Mouse (Mus musculus): ENCODE measurements around the gene Taz. TPM values are rescaled to one million over a fixed set of nuclear protein-coding genes. Genes with fewer than 3 reads are reported as not detected.

Gene Taz
- polyA plus RNA-seq, 1 experiment = 30.5 TPM

DNA sequence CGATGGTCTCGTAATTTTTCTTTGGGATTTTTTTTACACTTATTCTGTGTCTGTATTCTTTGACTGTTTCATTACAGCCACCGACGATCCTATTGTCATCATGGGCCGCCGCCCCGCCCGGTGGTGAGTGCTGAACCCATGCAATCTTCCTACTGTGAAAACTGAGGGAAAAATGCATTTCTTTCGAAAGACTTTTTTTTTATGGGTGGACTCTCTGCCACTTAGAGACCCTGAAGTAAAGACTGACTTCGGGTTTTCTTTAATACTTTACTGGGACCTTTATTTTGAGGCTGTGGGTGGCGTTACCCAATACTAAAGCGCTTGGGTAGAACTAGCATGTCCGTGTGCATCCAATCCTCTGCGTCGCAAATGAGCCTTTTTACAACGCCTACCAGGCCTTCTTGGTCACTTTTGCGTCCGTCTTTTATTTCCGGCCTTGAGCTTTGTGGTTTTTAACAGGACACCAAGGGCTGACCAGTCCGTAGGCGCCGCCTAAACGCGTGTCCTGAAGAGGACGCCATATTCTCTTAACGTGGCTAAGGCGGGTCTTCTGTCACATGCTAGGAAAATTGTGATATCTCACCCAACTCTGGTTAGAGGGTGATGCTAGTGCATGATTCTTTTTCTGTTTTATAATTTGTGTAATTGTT is 10.7 kb upstream of the Taz start:
- no peaks in the 10 kb centered on the region for H3K27me3 ChIP-seq (ENCODE audit: control insufficient read depth, insufficient read depth, low read length, poor library complexity, severe bottlenecking)
- H3K4me3 ChIP-seq (ENCODE audit: low read depth, low read length) = peak overlapping the region; percentile 94
- peaks cover 20% of the 10 kb centered on the region for H3K36me3 ChIP-seq (ENCODE audit: control insufficient read depth, insufficient read depth, low read length, poor library complexity, severe bottlenecking)
- no peaks in the 10 kb centered on the region for H3K9me3 ChIP-seq (replicated peaks; ENCODE audit: control insufficient read depth, insufficient read depth, low read length, poor library complexity, severe bottlenecking)
- H3K4me1 ChIP-seq (ENCODE audit: control insufficient read depth, insufficient read depth, low read length) = no peaks in the 10 kb centered on the region
- TF ChIP-seq EP300 (IDR thresholded peaks at IDR 0.05; ENCODE audit: insufficient read depth, low read depth, low read length) = no peak
- peak overlapping the region; percentile 89 for H3K9ac ChIP-seq (ENCODE audit: low read depth, poor library complexity, severe bottlenecking)
- peak overlapping the region; percentile 58; the same call in 1 of the 2 replicates for H3K27ac ChIP-seq (ENCODE audit: insufficient read depth, low read length)

DNA sequence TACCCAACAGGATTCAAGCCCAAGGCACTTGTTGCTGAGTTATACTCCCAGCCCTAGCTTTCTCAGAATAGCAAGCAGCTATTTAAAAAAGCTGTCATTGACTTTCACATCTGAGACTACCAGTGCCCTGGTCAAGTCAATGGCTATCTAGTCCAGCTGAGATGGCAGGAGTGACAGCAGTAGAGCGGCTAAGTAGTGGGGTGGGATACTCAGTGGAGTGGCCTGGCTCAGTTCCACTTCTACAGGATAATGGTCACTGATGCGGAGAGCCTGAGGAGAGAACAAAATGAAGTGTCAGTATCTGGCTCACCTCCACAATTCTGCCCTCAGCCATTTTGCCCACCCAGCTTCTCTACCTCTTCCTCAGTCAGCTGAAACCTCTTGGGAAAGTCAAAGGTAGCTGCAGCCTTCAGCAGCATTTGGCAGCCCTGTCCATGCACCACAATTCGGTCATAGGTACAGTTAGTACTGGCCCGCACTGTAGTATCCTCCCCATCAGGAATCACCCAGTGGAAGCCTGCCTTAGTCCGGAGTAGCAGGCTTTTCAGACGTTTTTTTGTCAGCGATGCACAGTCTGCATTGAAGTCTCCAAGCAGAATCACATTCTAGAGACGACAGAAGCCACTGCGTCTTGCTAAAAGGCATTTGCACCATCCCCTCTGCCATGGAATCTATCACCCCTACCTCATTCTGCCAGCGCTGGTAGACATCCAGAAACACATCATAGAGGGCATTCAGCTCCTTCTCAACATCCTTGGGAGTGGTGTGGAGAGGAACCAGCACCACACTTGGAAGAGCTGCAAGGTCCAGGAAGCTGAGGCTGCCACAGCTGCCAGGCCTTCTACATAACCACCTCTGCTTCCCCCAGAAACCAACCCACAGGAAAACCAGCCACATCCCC is 8.0 kb upstream of the Taz start:
- TF ChIP-seq CTCF (IDR thresholded peaks at IDR 0.05; ENCODE audit: low read depth, low read length) (no peak), EP300 (IDR thresholded peaks at IDR 0.05; ENCODE audit: insufficient read depth, low read depth, low read length) (no peak), POLR2A (IDR thresholded peaks at IDR 0.05; ENCODE audit: insufficient read depth, low read length) (no peak)

DNA sequence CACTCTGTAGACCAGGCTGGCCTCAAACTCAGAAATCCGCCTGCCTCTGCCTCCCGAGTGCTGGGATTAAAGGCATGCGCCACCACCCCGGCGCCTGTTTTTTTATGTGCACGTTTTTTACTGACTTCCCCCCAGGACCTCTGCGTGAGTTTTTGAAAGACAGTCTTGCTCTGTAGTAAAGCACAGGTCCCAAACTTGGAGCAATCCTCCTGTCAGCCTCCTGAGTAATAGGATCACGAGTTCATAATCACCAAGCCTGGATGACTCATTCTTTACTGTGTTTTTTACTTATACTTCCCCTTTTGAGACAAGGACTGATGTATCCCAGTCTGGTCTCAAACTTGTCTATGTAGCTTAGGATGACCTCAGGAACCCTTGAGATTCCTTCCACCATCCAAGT is 3.8 kb upstream of the Taz start:
- TF ChIP-seq POLR2A (IDR thresholded peaks at IDR 0.05; ENCODE audit: insufficient read depth, low read length) = no peak
- no peak for TF ChIP-seq CTCF (IDR thresholded peaks at IDR 0.05; ENCODE audit: low read depth, low read length)
- TF ChIP-seq EP300 (IDR thresholded peaks at IDR 0.05; ENCODE audit: insufficient read depth, low read depth, low read length) = no peak
- no peak overlapping the region for H3K4me3 ChIP-seq (ENCODE audit: low read depth, low read length)
- H3K27ac ChIP-seq (ENCODE audit: insufficient read depth, low read length) = no peak overlapping the region
- no peaks in the 10 kb centered on the region for H3K4me1 ChIP-seq (ENCODE audit: control insufficient read depth, insufficient read depth, low read length)
- H3K27me3 ChIP-seq (ENCODE audit: control insufficient read depth, insufficient read depth, low read length, poor library complexity, severe bottlenecking) = no peaks in the 10 kb centered on the region
- peaks cover 4% of the 10 kb centered on the region for H3K36me3 ChIP-seq (ENCODE audit: control insufficient read depth, insufficient read depth, low read length, poor library complexity, severe bottlenecking)
- H3K9me3 ChIP-seq (replicated peaks; ENCODE audit: control insufficient read depth, insufficient read depth, low read length, poor library complexity, severe bottlenecking) = no peaks in the 10 kb centered on the region
- H3K9ac ChIP-seq (ENCODE audit: low read depth, poor library complexity, severe bottlenecking) = no peak overlapping the region

More for the DNA sequence above, 8.0 kb upstream of the Taz start:
- no peaks in the 10 kb centered on the region for H3K4me1 ChIP-seq (ENCODE audit: control insufficient read depth, insufficient read depth, low read length)
- no peak overlapping the region for H3K27ac ChIP-seq (ENCODE audit: insufficient read depth, low read length)
- no peaks in the 10 kb centered on the region for H3K27me3 ChIP-seq (ENCODE audit: control insufficient read depth, insufficient read depth, low read length, poor library complexity, severe bottlenecking)
- no peak overlapping the region for H3K4me3 ChIP-seq (ENCODE audit: low read depth, low read length)
- no peak overlapping the region for H3K9ac ChIP-seq (ENCODE audit: low read depth, poor library complexity, severe bottlenecking)
- H3K36me3 ChIP-seq (ENCODE audit: control insufficient read depth, insufficient read depth, low read length, poor library complexity, severe bottlenecking) = peaks cover 20% of the 10 kb centered on the region
- no peaks in the 10 kb centered on the region for H3K9me3 ChIP-seq (replicated peaks; ENCODE audit: control insufficient read depth, insufficient read depth, low read length, poor library complexity, severe bottlenecking)

DNA sequence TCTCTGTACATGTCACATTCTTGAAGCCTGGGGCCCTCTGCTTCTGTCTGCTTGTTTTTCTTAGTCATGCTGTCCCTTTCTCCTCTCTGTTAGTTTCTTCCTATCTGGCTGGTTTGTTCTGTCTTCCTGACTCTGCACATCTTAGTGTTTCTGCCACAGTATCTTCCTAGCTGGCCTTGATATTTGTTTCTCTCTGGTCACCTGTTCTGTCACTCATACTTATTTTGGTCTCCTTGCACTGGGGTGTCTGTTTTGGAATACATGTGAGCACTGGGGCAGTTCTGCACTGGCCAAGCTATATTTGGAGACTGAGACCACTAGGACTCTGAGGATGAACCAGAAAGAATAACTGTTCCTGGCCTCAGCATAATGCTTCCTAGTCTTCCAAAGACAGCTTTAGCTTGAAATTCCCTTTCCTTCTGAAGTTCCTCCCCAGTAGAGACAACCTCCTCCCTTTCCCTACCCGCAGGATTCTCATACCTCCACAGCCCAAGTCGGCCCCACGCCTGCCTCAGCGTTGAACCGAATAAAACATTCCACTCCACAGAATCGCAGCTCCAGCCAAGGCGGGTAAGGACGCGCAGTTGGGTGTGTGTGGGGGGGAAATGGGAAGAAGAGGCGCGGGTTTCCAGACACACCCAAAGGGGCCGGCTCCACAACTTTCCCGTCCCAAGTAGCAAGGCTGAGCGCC is 526 bp upstream of the Taz start:
- Histone ChIP-seq H3K9ac (ENCODE audit: low read depth, poor library complexity, severe bottlenecking) (peak overlapping the region; percentile 59), H3K27ac (ENCODE audit: insufficient read depth, low read length) (no peak overlapping the region), H3K36me3 (ENCODE audit: control insufficient read depth, insufficient read depth, low read length, poor library complexity, severe bottlenecking) (no peaks in the 10 kb centered on the region), H3K9me3 (replicated peaks; ENCODE audit: control insufficient read depth, insufficient read depth, low read length, poor library complexity, severe bottlenecking) (no peaks in the 10 kb centered on the region), H3K27me3 (ENCODE audit: control insufficient read depth, insufficient read depth, low read length, poor library complexity, severe bottlenecking) (no peaks in the 10 kb centered on the region), H3K4me1 (ENCODE audit: control insufficient read depth, insufficient read depth, low read length) (peaks cover 2% of the 10 kb centered on the region), H3K4me3 (ENCODE audit: low read depth, low read length) (peak overlapping the region; percentile 95)
- TF ChIP-seq POLR2A (IDR thresholded peaks at IDR 0.05; ENCODE audit: insufficient read depth, low read length) = no peak
- no peak for TF ChIP-seq CTCF (IDR thresholded peaks at IDR 0.05; ENCODE audit: low read depth, low read length)
- no peak for TF ChIP-seq EP300 (IDR thresholded peaks at IDR 0.05; ENCODE audit: insufficient read depth, low read depth, low read length)

DNA sequence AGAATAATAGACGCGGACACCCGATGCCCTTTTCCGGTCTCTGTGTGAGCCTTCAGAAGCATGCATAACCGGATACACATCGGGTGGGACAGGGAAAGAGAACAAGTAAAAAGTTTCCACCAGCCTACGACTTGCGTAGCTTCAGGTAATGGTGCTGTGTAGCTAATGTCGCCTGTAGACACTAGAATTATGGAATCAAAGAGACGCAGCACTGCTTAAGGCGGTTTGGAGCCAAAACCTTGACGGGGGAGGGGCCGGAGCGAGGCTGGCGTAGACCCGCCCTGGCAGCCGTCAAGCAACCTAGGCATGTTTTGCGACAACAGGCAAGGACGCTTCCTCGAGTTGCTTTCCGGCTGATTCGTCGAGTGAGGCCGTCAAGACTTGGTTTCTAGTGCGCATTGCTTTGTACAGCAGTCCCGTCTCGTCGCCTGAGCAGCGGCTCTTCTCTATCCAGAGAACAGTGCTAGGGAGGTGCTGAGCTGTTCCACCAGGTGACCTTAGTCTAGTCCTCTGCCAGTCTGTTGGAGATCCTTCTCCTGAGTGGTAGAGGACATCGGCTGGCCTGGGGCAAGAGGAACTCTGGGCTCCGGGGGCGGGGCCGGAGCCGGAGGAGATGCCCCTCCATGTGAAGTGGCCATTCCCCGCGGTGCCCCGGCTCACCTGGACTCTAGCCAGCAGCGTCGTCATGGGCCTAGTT is 831 bp downstream of the Taz start:
- peak overlapping the region; percentile 87 for H3K9ac ChIP-seq (ENCODE audit: low read depth, poor library complexity, severe bottlenecking)
- peak overlapping the region; percentile 95 for H3K4me3 ChIP-seq (ENCODE audit: low read depth, low read length)
- no peak for TF ChIP-seq CTCF (IDR thresholded peaks at IDR 0.05; ENCODE audit: low read depth, low read length)
- peak; percentile 59 for TF ChIP-seq POLR2A (IDR thresholded peaks at IDR 0.05; ENCODE audit: insufficient read depth, low read length)
- H3K9me3 ChIP-seq (replicated peaks; ENCODE audit: control insufficient read depth, insufficient read depth, low read length, poor library complexity, severe bottlenecking) = no peaks in the 10 kb centered on the region
- H3K27ac ChIP-seq (ENCODE audit: insufficient read depth, low read length) = peak overlapping the region; percentile 68; the same call in 1 of the 2 replicates
- H3K4me1 ChIP-seq (ENCODE audit: control insufficient read depth, insufficient read depth, low read length) = peaks cover 2% of the 10 kb centered on the region
- H3K36me3 ChIP-seq (ENCODE audit: control insufficient read depth, insufficient read depth, low read length, poor library complexity, severe bottlenecking) = no peaks in the 10 kb centered on the region
- H3K27me3 ChIP-seq (ENCODE audit: control insufficient read depth, insufficient read depth, low read length, poor library complexity, severe bottlenecking) = no peaks in the 10 kb centered on the region
